Mouse (Mus musculus): Measurements from ENCODE around the gene Crnkl1. TPM values are rescaled to one million over a fixed set of nuclear protein-coding genes. Genes with fewer than 3 reads are reported as not detected.

Crnkl1 gene
- polyA plus RNA-seq, 1 experiment from 2014 or later = 31.9 TPM

DNA sequence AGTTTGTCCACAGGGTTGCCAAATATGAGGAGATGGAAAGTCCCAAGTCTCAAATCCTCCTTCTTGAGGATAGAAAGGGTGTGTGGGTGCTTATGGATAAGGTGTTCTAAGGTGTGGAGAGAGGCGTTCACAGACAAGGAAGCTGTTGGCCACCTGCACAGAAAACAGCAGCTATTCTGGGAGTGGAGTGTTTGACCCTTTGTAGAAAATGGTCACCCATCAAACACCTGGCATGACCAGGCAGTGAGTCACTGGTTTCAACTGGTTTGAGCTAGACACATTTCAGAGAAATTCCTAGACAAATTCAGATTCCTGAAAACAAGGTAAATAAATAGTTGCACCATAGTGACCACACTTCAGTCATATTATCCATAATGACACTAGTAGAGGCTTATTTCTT, 62.7 kb downstream of the Crnkl1 start:
- H3K4me1 ChIP-seq (ENCODE audit: control insufficient read depth, insufficient read depth, low read length) = no peaks in the 10 kb centered on the region
- H3K27me3 ChIP-seq (ENCODE audit: control insufficient read depth, insufficient read depth, low read length) = no peaks in the 10 kb centered on the region
- no peak overlapping the region for H3K9ac ChIP-seq (ENCODE audit: low read depth, low read length)
- no peak overlapping the region for H3K4me2 ChIP-seq (replicated peaks; ENCODE audit: low read depth, low read length)
- ATAC-seq (ENCODE audit: low FRiP score, low TSS enrichment) = no peak
- H3K27ac ChIP-seq (ENCODE audit: low read depth, low read length) = no peak overlapping the region
- WGBS = 90% methylated on average over 1 of the region's 1 CpGs
- no peaks in the 10 kb centered on the region for H3K9me3 ChIP-seq (ENCODE audit: control insufficient read depth, low read length)
- H3K36me3 ChIP-seq (ENCODE audit: control insufficient read depth, insufficient read depth, low read length) = peaks cover 8% of the 10 kb centered on the region; the same call in 1 of the 2 replicates
- H3K4me3 ChIP-seq (ENCODE audit: low read length) = no peak overlapping the region

DNA sequence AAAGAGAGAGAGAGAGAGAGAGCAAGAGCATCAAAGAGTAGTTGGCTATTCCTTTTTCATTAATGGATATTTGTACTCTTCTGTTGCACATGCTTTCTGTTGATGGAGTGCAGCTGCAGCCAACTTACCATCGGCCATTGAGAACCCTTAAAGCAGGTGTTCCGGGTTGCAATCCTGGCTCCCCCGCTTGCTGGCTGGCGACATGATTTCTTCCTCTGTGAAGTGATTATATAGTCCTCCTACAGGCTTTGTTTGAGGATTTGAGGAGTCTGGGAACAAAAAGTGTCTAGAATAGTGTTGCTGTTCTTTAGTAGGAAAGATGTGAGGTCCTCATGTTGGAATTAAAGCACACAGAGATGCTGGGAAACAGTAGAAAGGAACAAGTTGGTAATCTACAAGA, 63.5 kb downstream of the Crnkl1 start:
- Histone ChIP-seq H3K27ac (ENCODE audit: low read depth, low read length) (no peak overlapping the region), H3K4me2 (replicated peaks; ENCODE audit: low read depth, low read length) (no peak overlapping the region), H3K9me3 (ENCODE audit: control insufficient read depth, low read length) (no peaks in the 10 kb centered on the region), H3K27me3 (ENCODE audit: control insufficient read depth, insufficient read depth, low read length) (no peaks in the 10 kb centered on the region), H3K4me1 (ENCODE audit: control insufficient read depth, insufficient read depth, low read length) (no peaks in the 10 kb centered on the region), H3K36me3 (ENCODE audit: control insufficient read depth, insufficient read depth, low read length) (peaks cover 6% of the 10 kb centered on the region), H3K4me3 (ENCODE audit: low read length) (no peak overlapping the region), H3K9ac (ENCODE audit: low read depth, low read length) (no peak overlapping the region)
- WGBS = 85% methylated on average over 4 of the region's 4 CpGs
- ATAC-seq (ENCODE audit: low FRiP score, low TSS enrichment) = no peak

Small RNA genes within 50 kb of the gene (microRNA-seq; reads per million reads assigned to microRNA genes)
- not detected for gene Gm25026

Other genes with a start within 250 kb of the Crnkl1 start
- gene Naa20, start 32.9 kb downstream of the Crnkl1 start, polyA plus RNA-seq (2014; fragmentation: Nextera tagmentation; extraction: Ambion mirVana) = 205 and 206 TPM in 2 replicates
- gene Cfap61, start 230 bp downstream of the Crnkl1 start, polyA plus RNA-seq (2014; fragmentation: Nextera tagmentation; extraction: Ambion mirVana) = 0.49 and 0.73 TPM in 2 replicates

Data from kidney, embryonic 14.5 days (tissue).